Mouse (Mus musculus) MEL (cell line): ENCODE measurements around the gene Cep104. TPM values are rescaled to one million over a fixed set of nuclear protein-coding genes. Genes with fewer than 3 reads are reported as not detected.

ENCODE experiments used
- DNase-seq: peaks from one replicate; pipeline ENCODE4 v3.0.0; 2011; ENCODE audit warnings: low read depth, low spot score
- H3K27ac ChIP-seq: 2 replicates; pipeline ENCODE4 v1.5.1; 2012; ENCODE audit warnings: low read depth, mild to moderate bottlenecking, control low read depth, low read length, moderate library complexity; ENCODE audit not compliant: control insufficient read depth
- H3K27me3 ChIP-seq, 2 experiments: fragments of 150-350 bp in 1 of 2; sonication (generic) in 1 of 2; 2 replicates each; pipeline ENCODE4 v1.6.1; 2012; ENCODE audit warnings: low read length in 2 of 2, mild to moderate bottlenecking in 2 of 2, improper control_type of control experiment in 1 of 2, moderate library complexity in 1 of 2; ENCODE audit not compliant: insufficient read depth in 2 of 2, control insufficient read depth in 1 of 2
- H3K36me3 ChIP-seq, 2 experiments: 2 replicates each; pipeline ENCODE4 v1.6.1; 2012 to 2014; ENCODE audit warnings: low read length in 2 of 2, improper control_type of control experiment in 1 of 2, inconsistent platforms in 1 of 2, mild to moderate bottlenecking in 1 of 2; ENCODE audit not compliant: insufficient read depth in 2 of 2, control insufficient read depth in 1 of 2
- H3K4me1 ChIP-seq, 2 experiments: fragments of 150-350 bp in 1 of 2; sonication (generic) in 1 of 2; 2 replicates each; pipeline ENCODE4 v1.6.1; 2012; ENCODE audit warnings: low read length in 2 of 2, improper control_type of control experiment in 1 of 2, mild to moderate bottlenecking in 1 of 2; ENCODE audit not compliant: insufficient read depth in 2 of 2, control insufficient read depth in 1 of 2
- H3K4me3 ChIP-seq, 2 experiments: fragments of 150-350 bp in 1 of 2; sonication (generic) in 1 of 2; 2 replicates each; pipeline ENCODE4 v1.5.1; 2012; ENCODE audit warnings: low read depth in 2 of 2, low read length in 2 of 2, mild to moderate bottlenecking in 2 of 2, moderate library complexity in 2 of 2, control low read depth in 1 of 2, improper control_type of control experiment in 1 of 2; ENCODE audit not compliant: control insufficient read depth in 1 of 2, insufficient read depth in 1 of 2
- H3K79me2 ChIP-seq: 2 replicates; pipeline ENCODE4 v1.6.1; 2012; ENCODE audit warnings: mild to moderate bottlenecking, low read length, moderate library complexity; ENCODE audit not compliant: control insufficient read depth, poor library complexity, insufficient read depth
- H3K9ac ChIP-seq: 2 replicates; pipeline ENCODE4 v1.6.1; 2012; ENCODE audit warnings: low read depth, mild to moderate bottlenecking, control low read depth, low read length, moderate library complexity; ENCODE audit not compliant: control insufficient read depth, poor library complexity, severe bottlenecking
- H3K9me3 ChIP-seq: fragments of 150-350 bp; sonication (generic); replicated peaks from 2 replicates; pipeline ENCODE4 v1.6.1; 2012; ENCODE audit warnings: mild to moderate bottlenecking, low read length, improper control_type of control experiment, moderate library complexity; ENCODE audit not compliant: insufficient read depth
- BHLHE40 ChIP-seq: IDR thresholded peaks from 2 replicates; pipeline ENCODE4 v1.6.1; 2012; ENCODE audit warnings: low read depth, mild to moderate bottlenecking, inconsistent platforms, low read length, improper control_type of control experiment, borderline replicate concordance
- CHD1 ChIP-seq: IDR thresholded peaks from 2 replicates; pipeline ENCODE4 v1.6.1; 2012; ENCODE audit warnings: low read depth, mild to moderate bottlenecking, inconsistent platforms, low read length, improper control_type of control experiment
- E2F4 ChIP-seq: IDR thresholded peaks from 2 replicates; pipeline ENCODE4 v1.6.1; 2011; ENCODE audit warnings: low read depth, low read length, improper control_type of control experiment, borderline replicate concordance
- ELF1 ChIP-seq: IDR thresholded peaks from 2 replicates; pipeline ENCODE4 v1.6.1; 2014; ENCODE audit warnings: low read depth, mild to moderate bottlenecking, inconsistent platforms, low read length, improper control_type of control experiment, moderate library complexity
- EP300 ChIP-seq, 2 experiments: IDR thresholded peaks; 2 replicates each; pipeline ENCODE4 v1.6.1; 2011; ENCODE audit warnings: improper control_type of control experiment in 2 of 2, low read length in 2 of 2, low read depth in 1 of 2, mild to moderate bottlenecking in 1 of 2
- ETS1 ChIP-seq: IDR thresholded peaks from 2 replicates; pipeline ENCODE4 v1.6.1; 2012; ENCODE audit warnings: low read depth, mild to moderate bottlenecking, inconsistent platforms, low read length, improper control_type of control experiment, moderate library complexity
- GATA1 ChIP-seq: IDR thresholded peaks from 2 replicates; pipeline ENCODE4 v1.6.1; 2011; ENCODE audit warnings: low read depth, low read length, improper control_type of control experiment
- HCFC1 ChIP-seq: IDR thresholded peaks from 2 replicates; pipeline ENCODE4 v1.6.1; 2012; ENCODE audit warnings: low read depth, mild to moderate bottlenecking, inconsistent platforms, low read length, improper control_type of control experiment, moderate library complexity
- KAT2A ChIP-seq: conservative IDR thresholded peaks from 2 replicates; pipeline ENCODE4 v1.6.1; 2012; ENCODE audit warnings: low read depth, low read length, improper control_type of control experiment, inconsistent platforms
- MAFK ChIP-seq: IDR thresholded peaks from 2 replicates; pipeline ENCODE4 v1.6.1; 2011; ENCODE audit warnings: low read depth, mild to moderate bottlenecking, low read length, improper control_type of control experiment, borderline replicate concordance
- MAX ChIP-seq: IDR thresholded peaks from 2 replicates; pipeline ENCODE4 v1.6.1; 2011; ENCODE audit warnings: low read length, improper control_type of control experiment
- MEF2A ChIP-seq: IDR thresholded peaks from 2 replicates; pipeline ENCODE4 v1.6.1; 2014; ENCODE audit warnings: low read depth, mild to moderate bottlenecking, inconsistent platforms, low read length, improper control_type of control experiment; ENCODE audit not compliant: poor library complexity, insufficient replicate concordance, severe bottlenecking; ENCODE audit errors: extremely low read depth
- MYB ChIP-seq: IDR thresholded peaks from 2 replicates; pipeline ENCODE4 v1.6.1; 2011; ENCODE audit warnings: mild to moderate bottlenecking, low read depth, low read length, improper control_type of control experiment
- MYC ChIP-seq: IDR thresholded peaks from 2 replicates; pipeline ENCODE4 v1.6.1; 2011; ENCODE audit warnings: low read depth, mild to moderate bottlenecking, low read length, improper control_type of control experiment, moderate library complexity
- NELFE ChIP-seq: IDR thresholded peaks from 2 replicates; pipeline ENCODE4 v1.6.1; 2011; ENCODE audit warnings: low read depth, low read length, improper control_type of control experiment
- NRF1 ChIP-seq: IDR thresholded peaks from 2 replicates; pipeline ENCODE4 v1.6.1; 2014; ENCODE audit warnings: low read depth, mild to moderate bottlenecking, inconsistent platforms, low read length, improper control_type of control experiment, moderate library complexity; ENCODE audit not compliant: poor library complexity, insufficient read depth, severe bottlenecking
- POLR2A ChIP-seq, 2 experiments: IDR thresholded peaks; 2 replicates each; pipeline ENCODE4 v1.6.1; 2011 to 2012; ENCODE audit warnings: low read length in 2 of 2, mild to moderate bottlenecking in 2 of 2, control low read depth in 1 of 2, improper control_type of control experiment in 1 of 2, low read depth in 1 of 2, moderate library complexity in 1 of 2; ENCODE audit not compliant: control insufficient read depth in 1 of 2, insufficient read depth in 1 of 2, poor library complexity in 1 of 2
- POLR2AphosphoS2 ChIP-seq: IDR thresholded peaks from 2 replicates; pipeline ENCODE4 v1.6.1; 2011; ENCODE audit warnings: low read length, improper control_type of control experiment
- POLR2AphosphoS5 ChIP-seq: IDR thresholded peaks from 2 replicates; pipeline ENCODE4 v1.6.1; 2012; ENCODE audit warnings: low read depth, borderline replicate concordance, mild to moderate bottlenecking, inconsistent platforms, low read length, moderate library complexity, mixed read lengths
- RAD21 ChIP-seq: IDR thresholded peaks from 2 replicates; pipeline ENCODE4 v1.6.1; 2011; ENCODE audit warnings: mild to moderate bottlenecking, low read depth, low read length, improper control_type of control experiment
- SIN3A ChIP-seq: IDR thresholded peaks from 2 replicates; pipeline ENCODE4 v1.6.1; 2012; ENCODE audit warnings: low read length, improper control_type of control experiment, inconsistent platforms
- SMC3 ChIP-seq: IDR thresholded peaks from 2 replicates; pipeline ENCODE4 v1.6.1; 2011; ENCODE audit warnings: low read depth, low read length, improper control_type of control experiment
- TAL1 ChIP-seq: IDR thresholded peaks from 2 replicates; pipeline ENCODE4 v1.6.1; 2012; ENCODE audit warnings: mild to moderate bottlenecking, inconsistent platforms, low read length, moderate library complexity, mixed read lengths
- TBP ChIP-seq: IDR thresholded peaks from 2 replicates; pipeline ENCODE4 v1.8.0; 2011; ENCODE audit warnings: low read depth, low read length, improper control_type of control experiment
- TCF12 ChIP-seq: IDR thresholded peaks from 2 replicates; pipeline ENCODE4 v1.6.1; 2014; ENCODE audit warnings: low read depth, mild to moderate bottlenecking, inconsistent platforms, low read length, improper control_type of control experiment, moderate library complexity
- USF1 ChIP-seq: IDR thresholded peaks from 2 replicates; pipeline ENCODE4 v1.6.1; 2014; ENCODE audit warnings: low read depth, mild to moderate bottlenecking, inconsistent platforms, low read length, improper control_type of control experiment, moderate library complexity
- USF2 ChIP-seq, 2 experiments: IDR thresholded peaks; 2 replicates each; pipeline ENCODE4 v1.6.1; 2011 to 2012; ENCODE audit warnings: improper control_type of control experiment in 2 of 2, low read length in 2 of 2, borderline replicate concordance in 1 of 2, inconsistent platforms in 1 of 2, low read depth in 1 of 2, mild to moderate bottlenecking in 1 of 2; ENCODE audit not compliant: insufficient read depth in 1 of 2
- ZC3H11A ChIP-seq: IDR thresholded peaks from 2 replicates; pipeline ENCODE4 v1.6.1; 2012; ENCODE audit warnings: low read depth, mild to moderate bottlenecking, inconsistent platforms, low read length, improper control_type of control experiment
- ZMIZ1 ChIP-seq: IDR thresholded peaks from 2 replicates; pipeline ENCODE4 v1.6.1; 2012; ENCODE audit warnings: low read depth, mild to moderate bottlenecking, inconsistent platforms, low read length, improper control_type of control experiment, moderate library complexity
- polyA plus RNA-seq, 2 experiments: library from polyadenylated mRNA; stranded (reverse) in 1 of 2; unstranded in 1 of 2; fragments of >175 nt in 1 of 2; fragments of >200 nt in 1 of 2; gene quantifications; 2 replicates each; pipeline versions ENCODE4 v1.2.1 to v1.2.4; 2012; ENCODE audit warnings: low replicate concordance in 2 of 2, low read depth in 1 of 2; ENCODE audit not compliant: insufficient read length in 2 of 2, insufficient read depth in 1 of 2, missing spikeins in 1 of 2
- total RNA-seq: library from RNA; depleted of rRNA; stranded (reverse); fragments of 300-350 nt; gene quantifications from 2 replicates; pipeline ENCODE4 v1.2.3, GENCODE M21; 2012

Cep104 gene
- total and polyA plus RNA-seq, 3 experiments: 8.5 to 19.9 TPM; not detected in 1

DNA sequence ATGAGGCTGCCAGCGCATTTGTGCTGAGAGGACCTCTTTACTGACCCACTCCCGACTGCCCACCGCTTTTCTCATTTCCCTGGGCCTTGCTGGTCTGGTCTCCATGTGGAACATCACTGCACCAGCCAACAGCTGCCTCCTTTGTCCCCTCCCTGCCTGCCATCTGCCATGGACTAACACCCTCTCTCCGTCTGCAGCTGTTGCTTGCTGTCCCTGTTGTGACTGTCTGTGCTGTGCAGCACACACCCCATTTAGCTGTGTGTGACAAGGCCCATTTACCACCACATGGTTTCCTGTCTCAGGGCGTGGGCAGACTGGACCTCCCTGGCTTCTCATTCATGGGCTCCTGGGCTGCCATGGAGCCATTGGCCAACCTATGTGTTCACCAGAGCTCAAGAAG lies 30.5 kb downstream of the Cep104 start:
- no peaks in the 10 kb centered on the region for H3K36me3 ChIP-seq

DNA sequence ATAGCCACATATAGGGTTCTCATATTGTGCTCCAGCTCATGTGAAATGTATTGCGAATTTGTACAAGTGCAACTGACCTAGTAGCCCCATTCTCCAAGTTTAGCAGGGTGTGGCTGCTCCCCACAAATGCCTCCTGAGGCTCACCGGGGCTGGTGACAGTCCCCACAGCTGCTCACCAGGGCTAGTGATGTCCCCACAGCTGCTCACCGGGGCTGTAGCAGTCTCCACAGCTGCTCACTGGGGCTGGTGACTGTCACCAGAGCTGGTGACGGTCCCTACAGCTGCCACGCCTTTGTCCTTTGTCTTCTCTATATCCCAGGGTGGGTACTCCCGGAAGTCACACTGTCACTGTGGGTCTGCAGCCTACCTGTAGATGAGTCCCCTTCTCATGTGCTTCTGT lies 31.3 kb downstream of the Cep104 start:
- Histone ChIP-seq H3K27ac (no peak overlapping the region), H3K4me3 (no peak overlapping the region), H3K36me3 (no peaks in the 10 kb centered on the region), H3K9me3 (no peaks in the 10 kb centered on the region), H3K4me1 (0 out of 4 replicates have a peak, but pooled peaks cover 0 to 5% of the 10 kb centered on the region in 2 experiments), H3K9ac (no peak overlapping the region), H3K27me3 (no peaks in the 10 kb centered on the region), H3K79me2 (no peaks in the 10 kb centered on the region)
- DNase-seq: no peak
- no peak for TF ChIP-seq TBP
- TF ChIP-seq ZC3H11A: no peak
- no peak for TF ChIP-seq KAT2A
- no peak for TF ChIP-seq POLR2A (IDR thresholded peaks at IDR 0.05; ENCODE audit: control insufficient read depth in 1 of 2, insufficient read depth in 1 of 2, low read depth in 1 of 2, low read length in 2 of 2, poor library complexity in 1 of 2)
- TF ChIP-seq NRF1: no peak
- no peak for TF ChIP-seq BHLHE40
- no peak for TF ChIP-seq EP300 (IDR thresholded peaks at IDR 0.05; ENCODE audit: low read depth in 1 of 2, low read length in 2 of 2)
- no peak for TF ChIP-seq ETS1
- no peak for TF ChIP-seq GATA1
- no peak for TF ChIP-seq MYC
- no peak for TF ChIP-seq CHD1
- no peak for TF ChIP-seq ELF1
- no peak for TF ChIP-seq SMC3
- TF ChIP-seq MEF2A: no peak
- TF ChIP-seq ZMIZ1: no peak
- TF ChIP-seq TCF12: no peak
- no peak for TF ChIP-seq MYB
- no peak for TF ChIP-seq POLR2AphosphoS2

More for the DNA sequence above, 30.5 kb downstream of the Cep104 start:
- no peaks in the 10 kb centered on the region for H3K9me3 ChIP-seq
- 0 out of 4 replicates have a peak, but pooled peaks cover 0 to under 1% of the 10 kb centered on the region in 2 experiments for H3K4me1 ChIP-seq
- no peaks in the 10 kb centered on the region for H3K79me2 ChIP-seq
- H3K4me3 ChIP-seq: no peak overlapping the region
- no peaks in the 10 kb centered on the region for H3K27me3 ChIP-seq
- no peak for DNase-seq
- TF ChIP-seq BHLHE40 (no peak), MYB (no peak), HCFC1 (no peak), E2F4 (no peak), USF1 (no peak), ZC3H11A (no peak), RAD21 (no peak), SIN3A (no peak), KAT2A (no peak), POLR2AphosphoS5 (no peak), TAL1 (no peak), MAFK (no peak), USF2 (IDR thresholded peaks at IDR 0.05; ENCODE audit: borderline replicate concordance in 1 of 2, insufficient read depth in 1 of 2, low read depth in 1 of 2, low read length in 2 of 2) (no peak), POLR2A (IDR thresholded peaks at IDR 0.05; ENCODE audit: control insufficient read depth in 1 of 2, insufficient read depth in 1 of 2, low read depth in 1 of 2, low read length in 2 of 2, poor library complexity in 1 of 2) (no peak), NELFE (no peak), MAX (no peak)
- TF ChIP-seq, all 39 proteins: peak for 0
- H3K27ac ChIP-seq: no peak overlapping the region
- H3K9ac ChIP-seq: no peak overlapping the region
